Mouse (Mus musculus): ENCODE measurements around the gene Prmt7. TPM values are rescaled to one million over a fixed set of nuclear protein-coding genes. Genes with fewer than 3 reads are reported as not detected.

Prmt7 gene
- polyA plus RNA-seq, 1 experiment: 33.9 TPM

DNA sequence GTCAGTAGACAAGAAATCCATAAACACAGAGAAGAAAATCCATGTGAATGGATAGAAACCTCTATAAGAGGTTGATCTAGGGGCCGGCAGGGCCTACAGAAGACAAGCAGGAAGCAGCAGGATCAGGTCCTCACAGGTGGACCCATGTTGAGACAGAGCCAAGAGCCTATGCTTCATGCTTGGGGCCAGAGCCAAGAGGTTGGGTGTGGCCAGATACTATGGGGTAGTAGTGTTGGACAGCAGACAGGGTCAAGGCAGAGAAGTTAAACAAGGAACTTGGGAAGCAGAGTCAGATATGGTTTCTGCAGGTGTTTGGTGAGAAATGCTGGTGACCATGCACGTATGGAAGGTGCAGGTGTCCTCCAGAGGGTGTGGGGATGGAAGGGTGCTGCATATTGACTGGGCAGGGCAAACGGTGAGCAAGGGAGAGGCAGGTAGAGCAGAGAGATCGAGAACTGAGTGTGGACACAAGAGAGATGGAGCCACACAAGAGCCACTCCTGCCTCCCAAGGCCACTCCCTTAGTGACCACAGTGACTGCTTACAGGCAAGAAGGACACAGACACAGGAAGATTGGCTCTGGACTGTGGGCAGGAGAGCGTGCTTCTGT is 66.1 kb downstream of the Prmt7 start:
- H3K4me3 ChIP-seq (ENCODE audit: insufficient read depth, low read length): no peak overlapping the region
- no peak overlapping the region for H3K27ac ChIP-seq (ENCODE audit: insufficient read depth, low read length)
- peaks cover 8% of the 10 kb centered on the region for H3K4me1 ChIP-seq (ENCODE audit: control insufficient read depth, insufficient read depth, low read length)
- TF ChIP-seq CTCF (IDR thresholded peaks at IDR 0.05; ENCODE audit: extremely low read depth, insufficient read depth, low read length): no peak
- TF ChIP-seq POLR2A (IDR thresholded peaks at IDR 0.05; ENCODE audit: extremely low read depth, insufficient read depth, low read length): no peak

DNA sequence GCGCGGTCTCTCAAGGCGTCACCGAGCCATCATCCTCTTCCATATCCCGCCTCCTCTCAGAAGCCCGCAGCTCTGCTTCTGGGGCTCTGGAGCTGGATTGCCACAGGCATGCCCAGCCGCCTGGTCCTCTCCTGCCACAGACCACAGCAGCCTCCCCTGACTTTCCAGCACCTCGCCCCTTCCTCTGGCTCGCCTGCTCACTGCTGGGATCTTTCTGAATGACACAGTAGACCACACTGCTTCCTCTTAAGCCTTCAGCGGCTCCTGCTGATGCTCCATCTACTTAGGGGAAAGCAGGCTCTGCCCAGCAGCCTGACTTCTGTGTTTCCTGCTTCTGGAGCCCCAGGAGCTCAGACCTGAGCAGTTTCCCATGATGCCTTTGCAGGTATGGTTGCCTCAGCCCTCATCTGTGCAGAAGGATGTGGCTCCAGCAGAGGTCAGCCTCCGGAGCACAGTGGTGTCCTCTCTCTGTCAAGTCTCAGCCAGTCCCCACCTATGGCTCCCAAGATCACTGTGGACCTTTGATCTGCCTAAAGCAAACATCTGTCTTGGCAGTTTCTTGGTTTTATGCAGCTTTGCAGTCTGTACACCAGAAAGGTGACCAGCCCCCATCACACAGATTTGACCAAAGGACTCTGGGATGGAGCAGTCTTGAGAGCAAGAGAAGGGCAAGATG is 67.8 kb downstream of the Prmt7 start:
- Histone ChIP-seq H3K27ac (ENCODE audit: insufficient read depth, low read length) (no peak overlapping the region), H3K4me1 (ENCODE audit: control insufficient read depth, insufficient read depth, low read length) (peaks cover 3% of the 10 kb centered on the region; the same call in 1 of the 2 replicates), H3K4me3 (ENCODE audit: insufficient read depth, low read length) (no peak overlapping the region)
- TF ChIP-seq CTCF (IDR thresholded peaks at IDR 0.05; ENCODE audit: extremely low read depth, insufficient read depth, low read length) (no peak), POLR2A (IDR thresholded peaks at IDR 0.05; ENCODE audit: extremely low read depth, insufficient read depth, low read length) (no peak)

DNA sequence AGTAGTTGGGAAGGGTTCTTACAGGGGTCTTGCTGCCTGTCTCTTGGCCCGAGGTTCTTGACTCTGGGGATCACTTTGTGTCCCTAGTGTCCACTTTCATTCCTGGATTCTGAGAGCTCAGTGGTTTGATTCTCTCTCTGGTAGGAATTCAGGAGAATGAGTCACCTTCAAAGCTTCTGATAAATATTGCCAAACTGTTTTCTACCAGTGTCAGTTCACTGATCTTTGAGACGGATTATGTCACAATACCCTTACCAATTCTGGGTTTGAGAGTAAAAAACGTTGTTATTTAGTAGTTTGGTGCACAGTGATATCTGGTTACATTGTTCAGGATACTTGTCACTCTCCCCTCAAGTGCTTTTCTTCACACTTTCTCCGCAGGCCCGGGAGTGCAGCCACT is 69.4 kb downstream of the Prmt7 start:
- no peak for TF ChIP-seq CTCF (IDR thresholded peaks at IDR 0.05; ENCODE audit: extremely low read depth, insufficient read depth, low read length)
- no peak for TF ChIP-seq POLR2A (IDR thresholded peaks at IDR 0.05; ENCODE audit: extremely low read depth, insufficient read depth, low read length)
- H3K4me1 ChIP-seq (ENCODE audit: control insufficient read depth, insufficient read depth, low read length): peaks cover 2% of the 10 kb centered on the region; the same call in 1 of the 2 replicates
- H3K27ac ChIP-seq (ENCODE audit: insufficient read depth, low read length): no peak overlapping the region
- H3K4me3 ChIP-seq (ENCODE audit: insufficient read depth, low read length): no peak overlapping the region

DNA sequence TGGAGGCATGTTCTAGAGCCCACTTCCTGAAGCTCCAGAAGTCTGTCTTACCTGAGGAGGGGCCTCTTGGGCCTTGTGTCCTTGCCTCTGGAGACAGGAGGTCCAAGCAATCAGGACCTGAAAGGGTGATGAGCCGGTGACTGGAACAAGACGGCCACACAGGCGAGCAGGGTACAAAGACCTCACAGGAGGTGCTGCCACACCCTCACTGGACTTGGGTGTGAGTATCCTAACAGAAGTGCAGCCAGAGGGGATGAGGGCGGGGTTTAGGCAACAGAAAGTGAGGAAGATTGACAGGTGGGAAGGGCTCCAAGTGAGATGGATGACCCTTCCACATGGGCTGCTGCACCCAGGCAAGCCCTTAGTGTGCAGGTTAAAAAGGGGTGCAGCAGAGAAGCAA is 70.1 kb downstream of the Prmt7 start:
- Histone ChIP-seq H3K4me1 (ENCODE audit: control insufficient read depth, insufficient read depth, low read length) (peaks cover 2% of the 10 kb centered on the region; the same call in 1 of the 2 replicates), H3K4me3 (ENCODE audit: insufficient read depth, low read length) (no peak overlapping the region), H3K27ac (ENCODE audit: insufficient read depth, low read length) (no peak overlapping the region)
- TF ChIP-seq POLR2A (IDR thresholded peaks at IDR 0.05; ENCODE audit: extremely low read depth, insufficient read depth, low read length) (no peak), CTCF (IDR thresholded peaks at IDR 0.05; ENCODE audit: extremely low read depth, insufficient read depth, low read length) (no peak)

GRCm38 (mm10) chr8:106287445-106287844 is 76.7 kb downstream of the Prmt7 start:
- Histone ChIP-seq H3K27ac (ENCODE audit: insufficient read depth, low read length) (no peak overlapping the region), H3K4me1 (ENCODE audit: control insufficient read depth, insufficient read depth, low read length) (peaks cover 20% of the 10 kb centered on the region), H3K4me3 (ENCODE audit: insufficient read depth, low read length) (no peak overlapping the region)
- TF ChIP-seq CTCF (IDR thresholded peaks at IDR 0.05; ENCODE audit: extremely low read depth, insufficient read depth, low read length) (no peak), POLR2A (IDR thresholded peaks at IDR 0.05; ENCODE audit: extremely low read depth, insufficient read depth, low read length) (no peak)

DNA sequence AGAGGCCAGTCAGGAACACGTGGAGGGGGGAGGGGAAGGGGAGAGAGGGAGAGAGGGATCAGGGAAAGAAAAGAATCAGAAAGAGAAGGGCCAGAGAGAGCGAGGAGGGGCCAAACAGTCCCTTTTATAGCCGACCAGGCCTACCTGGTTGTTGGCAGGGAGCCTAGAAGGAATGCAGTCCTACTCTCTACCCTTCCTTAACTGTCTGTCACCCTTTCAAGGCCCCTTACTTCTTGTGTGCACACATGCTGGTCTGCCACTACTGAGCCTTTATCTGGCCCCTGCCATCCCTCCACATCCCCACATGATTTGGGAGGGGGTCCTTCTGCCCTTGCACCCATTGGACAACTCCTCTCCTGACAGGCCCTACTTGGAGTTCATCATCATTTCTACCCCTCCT is 78.0 kb downstream of the Prmt7 start:
- TF ChIP-seq POLR2A (IDR thresholded peaks at IDR 0.05; ENCODE audit: extremely low read depth, insufficient read depth, low read length): no peak
- TF ChIP-seq CTCF (IDR thresholded peaks at IDR 0.05; ENCODE audit: extremely low read depth, insufficient read depth, low read length): no peak
- H3K27ac ChIP-seq (ENCODE audit: insufficient read depth, low read length): no peak overlapping the region
- H3K4me1 ChIP-seq (ENCODE audit: control insufficient read depth, insufficient read depth, low read length): peaks cover 18% of the 10 kb centered on the region
- no peak overlapping the region for H3K4me3 ChIP-seq (ENCODE audit: insufficient read depth, low read length)

- TF ChIP-seq CTCF (IDR thresholded peaks at IDR 0.05; ENCODE audit: extremely low read depth, insufficient read depth, low read length) (no peak), POLR2A (IDR thresholded peaks at IDR 0.05; ENCODE audit: extremely low read depth, insufficient read depth, low read length) (no peak)
- H3K4me1 ChIP-seq (ENCODE audit: control insufficient read depth, insufficient read depth, low read length): peaks cover 18% of the 10 kb centered on the region
- no peak overlapping the region; the same call in 1 of the 2 replicates for H3K27ac ChIP-seq (ENCODE audit: insufficient read depth, low read length)
- no peak overlapping the region for H3K4me3 ChIP-seq (ENCODE audit: insufficient read depth, low read length)
Observed at GRCm38 (mm10) chr8:106289464-106289863, 78.7 kb downstream of the Prmt7 start.

DNA sequence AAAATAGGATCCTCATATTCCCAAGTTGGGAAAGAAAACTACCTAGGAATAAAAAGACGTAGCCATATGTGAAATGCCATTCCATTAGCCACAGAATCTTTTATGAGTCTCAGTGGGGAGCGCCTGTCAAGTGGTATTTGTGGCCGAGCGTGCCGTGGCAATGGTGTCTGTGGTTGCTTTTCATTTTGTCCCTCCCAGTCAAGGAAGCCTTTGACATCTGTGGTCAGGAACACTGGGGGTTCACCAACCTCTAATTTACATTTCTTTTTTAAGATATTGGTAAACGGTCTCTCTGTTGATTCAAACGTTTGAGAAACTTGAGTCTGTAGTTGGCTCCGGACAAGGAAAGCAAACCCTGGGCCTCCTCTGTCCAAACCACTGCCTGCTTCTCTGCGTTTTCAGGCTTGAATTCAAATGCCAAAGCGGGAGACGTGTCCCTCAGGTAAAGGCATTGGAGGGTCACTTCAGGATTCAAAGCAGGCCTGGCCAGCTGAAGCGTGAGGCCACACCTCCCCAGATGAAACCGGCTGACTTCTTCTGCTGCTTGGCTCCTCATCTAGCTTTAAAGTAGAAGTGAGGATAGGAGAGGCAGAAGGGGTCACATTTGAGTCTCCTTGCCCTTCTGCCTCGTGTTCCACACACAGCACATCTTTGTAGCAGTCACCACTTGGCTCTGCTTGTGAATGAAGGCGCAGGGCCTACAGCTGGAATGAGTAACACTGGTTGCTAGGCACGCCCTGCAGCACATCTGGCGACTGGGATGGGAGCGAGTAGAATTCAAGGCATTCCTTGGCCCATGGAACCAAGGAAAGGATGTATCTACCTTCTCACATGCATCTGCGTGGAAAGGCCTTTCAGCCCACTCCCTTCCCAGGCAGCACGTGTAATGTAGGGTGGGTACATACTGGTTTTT is 82.0 kb downstream of the Prmt7 start:
- no peak for TF ChIP-seq POLR2A (IDR thresholded peaks at IDR 0.05; ENCODE audit: extremely low read depth, insufficient read depth, low read length)
- TF ChIP-seq CTCF (IDR thresholded peaks at IDR 0.05; ENCODE audit: extremely low read depth, insufficient read depth, low read length): no peak
- Histone ChIP-seq H3K27ac (ENCODE audit: insufficient read depth, low read length) (no peak overlapping the region), H3K4me3 (ENCODE audit: insufficient read depth, low read length) (no peak overlapping the region), H3K4me1 (ENCODE audit: control insufficient read depth, insufficient read depth, low read length) (peaks cover 18% of the 10 kb centered on the region)

GRCm38 (mm10) chr8:106298261-106298660 is 87.5 kb downstream of the Prmt7 start:
- Histone ChIP-seq H3K4me1 (ENCODE audit: control insufficient read depth, insufficient read depth, low read length) (peaks cover 9% of the 10 kb centered on the region; the same call in 1 of the 2 replicates), H3K4me3 (ENCODE audit: insufficient read depth, low read length) (no peak overlapping the region), H3K27ac (ENCODE audit: insufficient read depth, low read length) (no peak overlapping the region)
- TF ChIP-seq CTCF (IDR thresholded peaks at IDR 0.05; ENCODE audit: extremely low read depth, insufficient read depth, low read length) (no peak), POLR2A (IDR thresholded peaks at IDR 0.05; ENCODE audit: extremely low read depth, insufficient read depth, low read length) (no peak)

Data from cortical plate, adult 2 months (tissue).